Mouse (Mus musculus) thymus, postnatal 25 days (tissue): Measurements from ENCODE around the gene Hunk.

Source experiments
- DNase-seq: peaks from one replicate; pipeline ENCODE4 v3.0.0; 2022

Hunk gene

DNA sequence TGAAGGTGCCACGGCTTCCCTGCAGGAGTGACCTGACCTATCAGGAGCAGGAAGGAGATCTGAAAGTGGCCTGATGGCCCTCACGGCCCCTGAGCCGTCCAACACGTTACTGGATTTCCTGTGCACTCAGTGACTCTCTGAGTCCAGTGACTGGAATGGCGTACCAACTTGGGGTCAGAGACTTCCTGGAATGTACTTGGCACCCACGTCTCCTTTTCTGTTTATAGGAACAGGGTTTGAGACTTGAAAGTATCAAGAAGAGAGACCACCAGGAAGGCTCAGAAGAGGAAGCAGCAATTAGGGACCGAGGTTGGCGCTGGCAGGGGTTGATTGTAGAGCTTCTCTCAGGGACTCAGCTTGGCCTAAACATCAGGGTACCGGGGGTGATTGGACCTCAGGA lies 131.2 kb downstream of the Hunk start:
- no peak for DNase-seq

DNA sequence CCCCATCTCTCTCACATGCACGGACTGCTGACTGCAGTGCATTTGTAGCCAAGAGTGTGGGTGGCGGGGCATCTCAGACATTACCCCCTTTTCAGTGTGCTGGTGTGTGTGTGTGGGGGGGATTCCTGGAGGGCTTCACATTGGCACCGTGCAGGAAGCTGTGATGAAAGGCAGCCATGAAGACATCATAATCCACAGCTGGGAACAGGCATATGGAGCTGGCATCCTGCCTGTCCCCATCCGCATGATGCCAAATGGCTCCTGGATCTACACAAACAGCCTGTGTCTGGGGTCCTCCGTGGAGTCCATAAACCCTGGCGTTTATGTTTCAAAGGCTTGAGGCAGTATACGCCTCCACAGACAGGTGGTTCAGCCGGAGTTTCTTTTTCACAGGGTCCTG lies 132.4 kb downstream of the Hunk start:
- DNase-seq, result no peak

DNA sequence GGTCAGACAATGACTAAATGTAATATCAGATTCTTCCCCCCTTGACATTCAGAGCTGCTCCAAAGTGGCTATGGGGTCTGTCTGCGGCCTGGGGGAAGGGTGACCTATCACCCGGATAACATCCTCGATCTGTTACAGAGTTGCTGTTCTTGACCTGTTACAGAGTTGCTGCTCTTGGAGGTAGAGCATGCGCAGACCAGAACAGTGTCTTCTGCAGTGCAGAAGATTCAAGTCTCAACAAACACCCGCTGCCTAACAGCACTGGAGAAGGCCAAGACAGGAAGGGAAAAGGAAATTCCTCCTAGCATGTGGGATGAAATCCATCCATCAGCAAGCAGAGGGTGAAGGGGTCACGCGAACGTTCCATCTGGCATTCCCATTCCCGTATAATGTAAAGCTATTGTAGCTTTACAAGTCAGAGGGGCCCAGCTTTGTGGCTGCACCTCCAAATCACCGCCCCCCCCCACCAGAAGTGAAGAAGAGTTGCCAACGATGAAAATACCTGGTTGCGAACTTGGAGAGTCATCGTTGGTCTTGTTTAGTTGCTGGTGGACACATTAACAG lies 133.0 kb downstream of the Hunk start:
- DNase-seq, result no peak

DNA sequence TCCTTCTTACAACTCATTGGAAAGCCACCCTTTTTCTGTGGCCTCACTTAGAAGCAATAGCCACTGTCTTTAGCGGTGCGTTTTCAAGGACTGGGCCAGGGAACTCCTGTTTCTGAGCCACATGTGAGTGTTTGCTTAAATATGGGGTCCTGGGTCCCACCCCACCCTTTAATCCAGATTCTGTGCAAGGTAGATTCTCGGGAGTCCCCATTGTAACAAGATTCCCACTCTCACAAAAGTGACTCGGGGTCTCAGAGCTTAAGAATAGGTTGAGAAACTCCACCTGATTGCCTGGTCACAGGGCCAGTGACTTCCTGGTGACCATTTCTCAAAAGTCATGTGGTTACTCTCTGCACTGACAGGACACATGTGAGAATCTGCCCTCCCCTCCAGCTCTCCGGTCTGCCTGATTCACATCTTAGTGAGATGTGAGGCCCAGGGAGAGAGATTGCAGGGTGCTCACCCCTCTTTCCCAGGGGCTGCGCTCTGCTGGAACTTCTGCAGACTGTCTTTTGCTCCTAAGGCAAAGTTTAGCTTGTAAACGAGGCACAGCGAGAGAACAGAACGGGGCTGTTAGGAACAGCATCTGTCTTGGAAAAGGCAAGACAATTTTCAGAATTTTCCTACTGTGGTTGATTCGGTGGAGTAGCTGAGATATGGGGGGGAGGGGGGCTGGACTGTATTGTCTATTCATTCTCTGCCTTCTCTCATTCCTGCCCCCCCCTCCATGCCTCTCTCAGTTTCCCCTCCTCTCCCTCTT lies 135.6 kb downstream of the Hunk start:
- DNase-seq, result no peak

DNA sequence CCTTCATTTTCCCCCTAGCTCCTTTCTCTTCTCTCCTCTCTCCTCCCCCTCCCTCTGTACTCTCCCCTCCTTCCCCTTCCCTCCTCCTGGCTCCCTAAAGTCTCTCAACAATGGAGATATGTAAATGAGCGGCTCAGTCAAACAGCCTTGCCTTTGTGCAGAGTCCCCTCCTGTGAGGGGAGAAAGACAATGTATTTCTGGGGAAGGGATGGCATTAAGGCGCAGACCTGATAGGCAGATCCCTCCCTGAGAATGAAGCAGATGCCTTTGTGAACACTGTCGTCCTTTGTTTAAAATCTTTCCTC lies 136.1 kb downstream of the Hunk start:
- DNase-seq, result no peak

DNA sequence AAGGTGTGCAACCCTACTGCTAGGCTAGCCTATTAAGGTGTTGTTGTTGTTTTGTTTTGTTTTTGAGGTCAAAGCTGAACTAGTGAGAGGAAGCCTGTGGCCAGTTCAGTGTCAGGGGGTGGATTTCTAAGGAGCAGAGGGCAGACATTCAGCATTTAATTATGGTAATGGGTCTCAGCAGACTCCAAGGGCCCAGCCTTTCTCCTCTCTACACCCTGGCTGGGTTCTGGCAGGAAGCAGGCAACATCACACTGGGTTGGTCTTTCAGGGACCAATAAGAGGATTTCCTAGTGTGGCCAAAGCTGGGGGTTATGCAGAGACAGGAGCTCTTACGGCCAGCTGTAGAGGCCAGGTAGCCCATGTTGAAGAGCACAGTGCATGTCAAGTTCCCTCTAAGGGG lies 136.8 kb downstream of the Hunk start:
- no peak for DNase-seq

DNA sequence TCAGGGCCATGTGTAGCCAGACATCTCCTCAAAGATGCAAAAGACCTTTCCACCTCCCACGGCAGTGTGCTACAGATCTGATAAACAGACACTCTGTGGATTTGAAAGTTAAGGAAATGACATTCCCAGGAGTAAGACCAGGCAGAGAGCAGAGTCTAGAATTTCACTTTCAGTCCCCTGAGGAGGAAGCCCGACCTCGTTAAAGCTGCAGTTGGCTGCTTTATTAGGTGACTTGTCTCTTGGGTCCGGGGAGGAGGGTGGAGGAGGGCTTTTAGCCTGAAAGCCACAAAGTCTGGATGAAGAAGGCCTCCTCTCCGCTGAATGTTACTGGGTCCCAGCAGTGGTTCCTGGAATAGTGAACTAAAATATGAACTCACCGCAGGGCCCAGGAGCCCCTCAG lies 137.6 kb downstream of the Hunk start:
- no peak for DNase-seq

DNA sequence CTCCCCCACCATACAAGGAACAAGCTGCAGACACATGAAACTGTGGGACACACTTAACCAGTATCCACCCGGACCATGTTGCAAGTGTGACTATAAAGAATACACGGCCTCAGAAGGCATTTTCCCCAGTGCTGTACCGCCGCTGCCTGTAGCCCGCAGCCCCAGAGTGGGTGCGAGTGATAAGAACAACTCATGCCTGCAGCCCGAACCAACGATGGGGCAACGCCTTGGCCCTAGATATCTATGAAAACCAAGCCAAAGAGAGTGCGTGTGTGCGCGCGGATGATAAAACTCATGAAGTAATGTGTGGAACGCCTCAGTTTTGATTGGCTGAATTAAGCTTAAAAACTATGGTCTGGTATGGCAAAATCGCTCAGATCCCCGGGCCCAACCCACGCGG lies 138.1 kb downstream of the Hunk start:
- DNase-seq, result no peak

DNA sequence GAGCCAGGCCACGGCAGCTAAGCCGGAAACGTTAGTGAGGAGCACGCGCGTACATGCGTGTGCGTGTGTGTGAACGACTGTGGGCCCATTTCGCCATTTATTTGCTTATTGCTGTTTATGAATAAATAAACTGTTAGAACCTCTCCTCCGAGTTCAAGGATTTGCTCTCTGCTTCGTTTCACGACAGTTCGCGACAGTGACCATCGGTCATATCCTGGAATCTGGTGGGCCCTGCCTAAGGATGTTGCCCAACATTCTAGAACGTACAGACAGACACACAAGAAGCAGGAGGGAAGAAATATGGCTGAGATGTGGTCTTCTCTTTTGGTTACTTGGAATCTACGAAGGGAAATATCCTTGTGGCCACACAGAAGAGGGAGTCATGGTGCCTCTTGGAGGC lies 138.6 kb downstream of the Hunk start:
- no peak for DNase-seq

DNA sequence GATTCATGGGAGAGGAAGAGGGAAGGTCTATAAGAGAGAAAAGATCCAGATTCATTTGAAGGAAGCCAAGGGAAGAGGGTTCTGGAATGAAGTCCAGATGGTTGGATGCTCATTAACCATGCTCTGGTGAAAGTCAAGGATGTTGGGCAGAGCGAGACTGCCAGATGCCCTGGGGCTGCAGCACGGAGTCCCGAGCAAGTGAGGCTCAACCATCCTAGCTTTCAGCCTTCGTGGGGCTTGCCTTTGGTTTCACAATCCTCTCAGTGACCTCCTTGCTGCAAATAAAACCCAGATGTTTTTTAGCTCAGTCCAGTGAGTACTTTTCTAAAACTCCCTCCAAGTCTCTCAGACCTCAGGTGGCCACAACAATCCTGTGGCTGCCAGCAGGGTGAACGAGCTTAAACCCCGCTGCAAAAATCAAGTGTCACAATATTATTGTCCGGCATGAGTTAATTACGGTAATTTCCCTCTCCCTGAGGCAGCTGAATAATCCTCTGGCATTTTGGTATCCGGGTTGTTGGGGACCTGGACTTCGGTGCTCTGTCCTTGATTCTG lies 147.4 kb downstream of the Hunk start:
- DNase-seq, result no peak

DNA sequence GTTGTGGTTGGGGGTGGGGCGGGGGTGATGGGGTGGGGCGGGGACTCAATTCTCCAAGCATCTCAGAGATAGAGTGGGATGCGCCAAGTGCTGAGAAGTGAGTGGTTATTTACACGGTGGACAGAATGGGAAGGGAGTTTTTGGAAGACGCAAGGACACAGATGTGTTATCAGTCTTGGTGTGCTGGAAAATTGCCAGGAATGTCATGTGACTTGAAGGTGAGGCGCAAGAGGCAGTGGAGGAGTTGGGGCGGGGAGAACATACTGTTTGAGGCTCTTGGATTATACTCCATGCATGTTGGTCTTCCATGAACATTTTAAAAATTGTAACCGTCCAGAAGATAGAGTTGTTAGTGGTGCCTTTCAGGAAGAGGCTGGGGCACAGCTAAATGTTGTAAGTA lies 148.8 kb downstream of the Hunk start:
- DNase-seq, result no peak

DNA sequence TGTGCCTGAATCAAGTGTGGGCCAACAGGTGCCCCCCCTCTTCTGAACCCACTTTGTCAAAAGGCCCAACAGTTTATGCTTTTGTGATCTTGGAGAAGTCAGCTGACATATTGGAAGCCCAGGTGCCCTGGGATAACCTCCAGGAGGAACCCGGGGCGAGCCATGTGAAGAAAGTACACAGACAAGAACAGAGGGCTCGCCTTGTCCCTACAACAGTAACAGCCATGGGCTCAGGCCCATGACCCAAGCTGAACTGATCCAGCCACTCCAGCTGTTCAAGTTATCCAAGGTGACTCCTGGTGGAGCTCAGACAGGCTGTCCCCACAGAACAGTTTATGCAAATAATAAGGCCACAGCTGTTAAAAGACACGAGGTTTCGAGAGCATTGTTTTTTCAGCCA lies 153.1 kb downstream of the Hunk start:
- no peak for DNase-seq

DNA sequence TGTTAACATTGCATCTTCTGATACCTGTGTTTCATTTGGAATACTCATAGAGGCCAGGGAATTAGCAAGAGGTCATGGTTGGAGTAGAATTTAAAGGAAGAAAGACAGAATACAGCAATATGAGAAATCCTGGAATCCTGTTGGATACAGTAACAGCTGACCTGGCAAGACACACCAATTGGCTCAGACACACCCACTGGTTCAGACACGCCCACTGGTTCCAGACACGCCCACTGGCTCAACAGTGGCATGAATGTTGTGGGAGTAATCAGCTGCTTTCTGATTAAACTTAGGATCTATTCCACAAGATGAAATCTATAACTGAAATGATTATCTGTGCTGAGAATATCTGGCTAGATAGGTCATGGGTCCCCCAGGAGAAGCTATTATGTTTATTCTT lies 155.4 kb downstream of the Hunk start:
- DNase-seq, result no peak

DNA sequence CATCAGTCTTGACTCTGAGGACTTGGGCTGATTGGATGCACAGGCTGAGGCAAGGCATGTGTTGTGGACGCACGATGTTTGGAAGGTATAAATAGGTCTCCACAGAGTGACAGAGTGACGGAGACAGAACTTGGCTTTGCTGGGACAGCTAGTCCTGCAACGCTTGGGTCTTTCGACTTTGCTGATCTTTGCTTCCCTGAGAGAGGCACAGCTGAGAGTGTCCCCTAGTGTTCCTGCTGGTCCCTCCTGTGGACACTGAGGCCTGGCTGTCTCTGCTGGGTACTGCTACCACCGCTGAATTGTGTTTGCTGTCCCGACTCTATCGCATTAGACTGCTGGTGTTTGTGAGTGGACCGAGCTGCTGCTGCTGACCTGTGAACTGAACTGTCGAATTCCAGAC lies 156.6 kb downstream of the Hunk start:
- DNase-seq, result no peak

DNA sequence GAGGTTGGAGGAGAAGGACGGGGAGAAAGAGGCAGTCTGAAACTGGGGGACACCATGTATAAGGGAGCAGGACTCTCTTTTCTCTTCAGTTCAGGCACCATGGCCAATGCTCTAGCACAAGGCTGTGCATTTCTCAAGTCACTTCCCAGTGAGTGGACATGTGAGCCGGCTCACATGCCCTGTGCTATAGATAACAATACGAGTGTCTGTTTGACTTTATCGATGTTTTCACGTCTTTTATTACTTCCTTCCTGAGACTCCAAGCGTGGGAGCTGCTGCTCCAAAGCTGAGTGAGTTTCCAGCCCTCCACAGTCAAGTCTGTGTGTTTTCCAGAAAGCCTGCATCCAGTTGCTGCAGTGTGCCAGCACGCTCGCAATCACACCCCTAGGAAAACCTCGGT lies 158.4 kb downstream of the Hunk start:
- DNase-seq, result no peak

DNA sequence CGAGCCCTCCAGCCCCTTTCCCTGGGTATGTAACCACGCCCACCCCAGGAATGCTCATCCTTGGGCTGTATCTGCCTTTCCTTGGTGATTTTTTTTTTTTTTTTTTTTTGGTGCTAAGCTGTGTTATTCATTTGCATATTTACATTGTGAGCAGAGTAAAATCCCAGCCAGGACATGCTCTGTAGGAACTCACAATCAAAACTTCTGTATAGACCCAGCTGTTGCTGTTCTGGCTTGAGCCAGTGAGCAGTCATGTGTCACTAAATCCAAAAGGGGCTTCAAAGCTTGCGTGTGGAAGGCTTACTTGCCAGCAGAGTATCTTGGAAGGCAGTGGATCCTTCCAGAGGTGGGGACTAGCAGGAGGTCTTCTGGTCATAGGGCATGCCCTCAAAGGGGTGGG lies 159.7 kb downstream of the Hunk start:
- DNase-seq, result no peak

DNA sequence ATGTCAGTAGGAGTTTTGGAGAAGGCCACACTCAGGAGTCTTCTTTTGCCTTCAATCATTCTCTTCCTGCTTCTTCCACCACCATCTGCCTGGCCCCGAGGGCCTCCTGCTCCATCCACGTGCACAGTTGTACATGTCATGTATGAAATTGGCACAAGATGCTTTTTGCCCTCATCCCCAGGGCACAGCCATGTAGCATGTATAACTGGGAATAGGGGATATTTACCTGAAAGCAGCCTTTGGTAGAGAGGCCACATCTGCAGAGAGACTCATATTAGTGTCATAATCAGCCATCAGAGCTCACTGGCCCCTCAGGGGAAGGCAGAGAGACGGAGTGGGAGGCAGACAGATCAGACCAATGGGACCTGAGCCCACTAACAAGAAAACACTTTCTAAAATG lies 160.8 kb downstream of the Hunk start:
- no peak for DNase-seq

DNA sequence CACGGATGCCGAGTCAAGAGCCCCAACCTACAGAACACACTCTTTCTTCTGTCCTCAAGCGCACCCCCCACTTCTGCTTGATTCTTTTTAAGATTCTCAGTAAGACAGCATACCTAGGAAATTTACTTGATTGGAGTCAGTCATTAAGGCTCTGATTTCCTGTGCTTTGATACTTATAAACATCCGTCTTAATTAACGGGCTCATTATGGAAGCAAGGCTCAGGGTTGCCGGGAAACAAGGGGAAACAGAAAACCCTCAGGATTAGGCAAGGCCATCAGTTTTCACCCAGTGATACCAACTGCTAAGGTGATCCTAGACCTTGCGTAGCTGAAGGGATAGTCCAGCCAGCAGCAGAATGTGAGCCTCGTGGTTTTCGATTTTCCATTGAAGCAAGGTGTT lies 162.2 kb downstream of the Hunk start:
- DNase-seq, result no peak
